Comparison of ENCODE assay signal across 7 mouse cellular contexts in genomic region chr2:165034131-165035057, GRCm38 (mm10). TPM values are rescaled to one million over a fixed set of nuclear protein-coding genes. Genes with fewer than 3 reads are reported as not detected.
DNase-seq lines count a peak whose midpoint lies in the region; ATAC-seq lines count a peak whose summit lies in the region.

Ncoa5 (minus strand) TSS chr2:165034867.

- H3K27ac ChIP-seq in embryonic facial prominence, embryonic 11.5 days (replicated peaks; ENCODE audit: low read depth, low read length) = peak within 1 kb of the TSS; percentile 66
- H3K27ac ChIP-seq in limb, embryonic 11.5 days (replicated peaks; ENCODE audit: low read depth, low read length) = peak within 1 kb of the TSS; percentile 56
- H3K27ac ChIP-seq in midbrain, embryonic 14.5 days (replicated peaks; ENCODE audit: low read depth, low read length) = peak within 1 kb of the TSS; percentile 96

- peak; percentile 95 for ATAC-seq in embryonic facial prominence, embryonic 11.5 days (replicated peaks; ENCODE audit: insufficient number of reproducible peaks, low FRiP score, low TSS enrichment, low read depth)
- ATAC-seq in limb, embryonic 11.5 days (ENCODE audit: insufficient number of reproducible peaks, low FRiP score, low TSS enrichment, low read depth) = peak; percentile 98
- peak; percentile 94 for ATAC-seq in midbrain, embryonic 14.5 days (ENCODE audit: low FRiP score, low TSS enrichment)

- whole genome bisulfite sequencing in embryonic facial prominence, embryonic 11.5 days = under 1% methylated on average over 99 of the region's 111 CpGs
- under 1% methylated on average over 108 of the region's 111 CpGs for WGBS in limb, embryonic 11.5 days
- WGBS in midbrain, embryonic 14.5 days = under 1% methylated on average over 98 of the region's 111 CpGs

- no peaks in the 10 kb centered on the region for H3K36me3 ChIP-seq in embryonic facial prominence, embryonic 11.5 days (replicated peaks; ENCODE audit: control insufficient read depth, insufficient read depth, low read depth, low read length)
- H3K36me3 ChIP-seq in limb, embryonic 11.5 days (ENCODE audit: control insufficient read depth, insufficient read depth, low read length) = no peaks in the 10 kb centered on the region
- no peaks in the 10 kb centered on the region for H3K36me3 ChIP-seq in midbrain, embryonic 14.5 days (ENCODE audit: control insufficient read depth, insufficient read depth, low read length)

- no peaks in the 10 kb centered on the region for H3K4me1 ChIP-seq in embryonic facial prominence, embryonic 11.5 days (ENCODE audit: control insufficient read depth, insufficient read depth, low read length)
- H3K4me1 ChIP-seq in limb, embryonic 11.5 days (ENCODE audit: control insufficient read depth, insufficient read depth, low read length) = peaks cover 12% of the 10 kb centered on the region
- H3K4me1 ChIP-seq in midbrain, embryonic 14.5 days (ENCODE audit: control insufficient read depth, insufficient read depth, low read length) = peaks cover 35% of the 10 kb centered on the region

- H3K9ac ChIP-seq in embryonic facial prominence, embryonic 11.5 days (replicated peaks; ENCODE audit: low read length) = peak within 1 kb of the TSS; percentile 99
- H3K9ac ChIP-seq in limb, embryonic 11.5 days (ENCODE audit: low read length) = peak within 1 kb of the TSS; percentile 98
- H3K9ac ChIP-seq in midbrain, embryonic 14.5 days (replicated peaks; ENCODE audit: low read length) = peak within 1 kb of the TSS; percentile 91

- H3K9me3 ChIP-seq in embryonic facial prominence, embryonic 11.5 days (replicated peaks; ENCODE audit: control insufficient read depth, low read length) = no peaks in the 10 kb centered on the region
- H3K9me3 ChIP-seq in limb, embryonic 11.5 days (ENCODE audit: control insufficient read depth, low read length) = no peaks in the 10 kb centered on the region
- H3K9me3 ChIP-seq in midbrain, embryonic 14.5 days (ENCODE audit: control insufficient read depth, low read length) = no peaks in the 10 kb centered on the region

- H3K27me3 ChIP-seq in embryonic facial prominence, embryonic 11.5 days (ENCODE audit: control insufficient read depth, insufficient read depth, low read length) = no peaks in the 10 kb centered on the region
- H3K27me3 ChIP-seq in limb, embryonic 11.5 days (ENCODE audit: control insufficient read depth, insufficient read depth, low read length) = no peaks in the 10 kb centered on the region
- H3K27me3 ChIP-seq in midbrain, embryonic 14.5 days (ENCODE audit: control insufficient read depth, insufficient read depth, low read length) = no peaks in the 10 kb centered on the region

- peak within 1 kb of the TSS; percentile 98 for H3K4me3 ChIP-seq in embryonic facial prominence, embryonic 11.5 days (ENCODE audit: low read depth, low read length)
- H3K4me3 ChIP-seq in limb, embryonic 11.5 days (ENCODE audit: low read depth, low read length) = peak within 1 kb of the TSS; percentile 91
- peak within 1 kb of the TSS; percentile 80 for H3K4me3 ChIP-seq in midbrain, embryonic 14.5 days (replicated peaks; ENCODE audit: low read depth, low read length)

- H3K4me2 ChIP-seq in embryonic facial prominence, embryonic 11.5 days (ENCODE audit: low read depth, low read length) = peak within 1 kb of the TSS; percentile 80
- peak within 1 kb of the TSS; percentile 77 for H3K4me2 ChIP-seq in limb, embryonic 11.5 days (ENCODE audit: low read depth, severe bottlenecking)
- peak within 1 kb of the TSS; percentile 87 for H3K4me2 ChIP-seq in midbrain, embryonic 14.5 days (ENCODE audit: low read length)

- DNase-seq in adrenal gland, postnatal 14 days = peak; percentile 99
- peak; percentile 99 for DNase-seq in embryonic facial prominence, embryonic 11.5 days (ENCODE audit: low spot score)
- DNase-seq in heart, adult 11 months = peak; percentile 100
- peak; percentile 98 for DNase-seq in kidney, adult 18-20 months
- DNase-seq in limb, embryonic 11.5 days (ENCODE audit: low spot score) = peak; percentile 99
- peak; percentile 99 for DNase-seq in midbrain, embryonic 14.5 days
- DNase-seq in spleen, adult 18-20 months = peak; percentile 95

RNA-seq across cellular contexts. Expression of gene Ncoa5, which starts in this region (rescaled TPM):
- 37.6 and 40.5 TPM in 2 replicates for total RNA-seq in adrenal gland, postnatal 14 days (2021)
- polyA plus RNA-seq in embryonic facial prominence, embryonic 11.5 days (2014; fragmentation: Nextera tagmentation; extraction: Ambion mirVana) = 64.9 and 71.9 TPM in 2 replicates
- polyA plus RNA-seq in limb, embryonic 11.5 days (2014; fragmentation: Nextera tagmentation; extraction: Ambion mirVana) = 81.2 and 85.2 TPM in 2 replicates
- polyA plus RNA-seq in midbrain, embryonic 14.5 days (2014; fragmentation: Nextera tagmentation; extraction: Ambion mirVana) = 76.6 and 105 TPM in 2 replicates

Comparison
In these comparisons a context has a peak if more than half of its experiments do, and no peak if none do; other contexts are left out.
1. Peak in every context shown above with its lines: DNase-seq, ATAC-seq, H3K4me3 ChIP-seq and H3K27ac ChIP-seq.